Mouse (Mus musculus) heart, postnatal 0 days (tissue): ENCODE results near the gene Dact3. TPM values are rescaled to one million over a fixed set of nuclear protein-coding genes. Genes with fewer than 3 reads are reported as not detected.

ENCODE experiments used
- ATAC-seq: fragments of 200-750 bp; cut with Nextera tagmentation; 2 replicates; pipeline ENCODE4 v1.8.0; 2017; ENCODE audit warnings: low read depth, moderate number of reproducible peaks, moderate library complexity; ENCODE audit not compliant: insufficient read depth
- DNase-seq: peaks from one replicate; pipeline ENCODE4 v3.0.0-alpha.2; 2016; ENCODE audit warnings: low spot score
- H3K27ac ChIP-seq: fragments of 300-500 bp; sonication (generic); 2 replicates; pipeline ENCODE4 v1.5.1; 2014; ENCODE audit warnings: low read depth, mild to moderate bottlenecking
- H3K27me3 ChIP-seq: fragments of 300-500 bp; sonication (generic); 2 replicates; pipeline ENCODE4 v1.6.1; 2014; ENCODE audit warnings: low read length, mixed read lengths; ENCODE audit not compliant: control insufficient read depth, insufficient read depth
- H3K36me3 ChIP-seq: fragments of 300-500 bp; sonication (generic); replicated peaks from 2 replicates; pipeline ENCODE4 v1.6.1; 2014; ENCODE audit warnings: low read length, mixed read lengths; ENCODE audit not compliant: control insufficient read depth, insufficient read depth
- H3K4me1 ChIP-seq: fragments of 300-500 bp; sonication (generic); 2 replicates; pipeline ENCODE4 v1.6.1; 2014; ENCODE audit warnings: antibody characterized with exemption; ENCODE audit not compliant: control insufficient read depth, insufficient read depth
- H3K4me2 ChIP-seq: fragments of 300-500 bp; sonication (generic); 2 replicates; pipeline ENCODE4 v1.6.1; 2014; ENCODE audit warnings: low read depth, mild to moderate bottlenecking, low read length, moderate library complexity
- H3K4me3 ChIP-seq: fragments of 300-500 bp; sonication (generic); 2 replicates; pipeline ENCODE4 v1.5.1; 2014; ENCODE audit warnings: low read depth, low read length
- H3K9ac ChIP-seq: fragments of 300-500 bp; sonication (generic); replicated peaks from 2 replicates; pipeline ENCODE4 v1.6.1; 2014; ENCODE audit warnings: low read depth, low read length, mixed read lengths
- H3K9me3 ChIP-seq: fragments of 300-500 bp; sonication (generic); replicated peaks from 2 replicates; pipeline ENCODE4 v1.6.1; 2016; ENCODE audit warnings: low read length; ENCODE audit not compliant: control insufficient read depth
- CTCF ChIP-seq: IDR thresholded peaks from 2 replicates; pipeline ENCODE4 v1.5.1; 2016; ENCODE audit warnings: antibody characterized with exemption, control low read depth, low read depth
- EP300 ChIP-seq: IDR thresholded peaks from 2 replicates; pipeline ENCODE4 v1.6.1; 2016; ENCODE audit warnings: antibody characterized with exemption, low read depth
- WGBS: fragments of 180-500 bp; shearing (Covaris S2); extraction: QIAGEN DNeasy Blood & Tissue Kit; methylation state at CpG from one replicate; pipeline ENCODE4 v1.1.7; 2014; 5-methylcytosine and 5-hydroxymethylcytosine counted together
- polyA plus RNA-seq: library from polyadenylated mRNA; unstranded; fragments of >200 nt; fragmentation: Nextera tagmentation; extraction: Ambion mirVana; gene quantifications from 2 replicates; pipeline ENCODE4 v1.2.1, GENCODE M21; 2015
- total RNA-seq: library from RNA; depleted of rRNA; stranded (reverse); fragments of >200 nt; gene quantifications from 2 replicates; pipeline ENCODE4 v1.2.3, GENCODE M21; 2014; ENCODE audit warnings: low replicate concordance

The Dact3 gene
- total and polyA plus RNA-seq, 2 experiments from 2014 or later, result 3.8 to 69.6 TPM

GRCm38 (mm10) chr7:16838804-16839426 lies 36.2 kb upstream of the Dact3 start:
- no peak for TF ChIP-seq EP300
- no peak for TF ChIP-seq CTCF
- 74% methylated on average over 6 of the region's 6 CpGs for WGBS
- Histone ChIP-seq H3K4me3 (no peak overlapping the region), H3K36me3 (peaks cover 61% of the 10 kb centered on the region), H3K9ac (no peak overlapping the region), H3K9me3 (no peaks in the 10 kb centered on the region), H3K4me2 (no peak overlapping the region), H3K27me3 (no peaks in the 10 kb centered on the region), H3K4me1 (peaks cover 5% of the 10 kb centered on the region; the same call in 1 of the 2 replicates), H3K27ac (no peak overlapping the region)
- DNase-seq (no peak), ATAC-seq (no peak)

- Histone ChIP-seq H3K9me3 (no peaks in the 10 kb centered on the region), H3K27me3 (no peaks in the 10 kb centered on the region), H3K36me3 (peaks cover 54% of the 10 kb centered on the region), H3K4me1 (peaks cover 10% of the 10 kb centered on the region; the same call in 1 of the 2 replicates), H3K9ac (no peak overlapping the region), H3K4me3 (no peak overlapping the region), H3K27ac (no peak overlapping the region), H3K4me2 (no peak overlapping the region)
- ATAC-seq, result no peak
- no peak for DNase-seq
- TF ChIP-seq EP300 (no peak), CTCF (no peak)
- WGBS, result 95% methylated on average over 12 of the region's 12 CpGs
These were observed 35.5 kb upstream of the Dact3 start for GRCm38 (mm10) chr7:16839427-16840108.

GRCm38 (mm10) chr7:16840109-16840491 lies 35.0 kb upstream of the Dact3 start:
- no peak for ATAC-seq

GRCm38 (mm10) chr7:16841078-16841477 lies 34.0 kb upstream of the Dact3 start:
- Histone ChIP-seq H3K9me3 (no peaks in the 10 kb centered on the region), H3K4me1 (peaks cover 10% of the 10 kb centered on the region; the same call in 1 of the 2 replicates), H3K4me2 (peak overlapping the region; percentile 1; the same call in 1 of the 2 replicates), H3K36me3 (peaks cover 46% of the 10 kb centered on the region), H3K9ac (no peak overlapping the region), H3K27me3 (no peaks in the 10 kb centered on the region), H3K4me3 (no peak overlapping the region), H3K27ac (peak overlapping the region; percentile 90; the same call in 1 of the 2 replicates)
- DNase-seq (no peak), ATAC-seq (no peak)
- 55% methylated on average over 4 of the region's 4 CpGs for WGBS
- no peak for TF ChIP-seq EP300
- TF ChIP-seq CTCF, result no peak

More at GRCm38 (mm10) chr7:16840109-16840491, 35.0 kb upstream of the Dact3 start:
- Histone ChIP-seq H3K4me2 (no peak overlapping the region), H3K36me3 (peaks cover 49% of the 10 kb centered on the region), H3K9ac (no peak overlapping the region), H3K4me1 (peaks cover 10% of the 10 kb centered on the region; the same call in 1 of the 2 replicates), H3K27me3 (no peaks in the 10 kb centered on the region), H3K9me3 (no peaks in the 10 kb centered on the region), H3K4me3 (no peak overlapping the region), H3K27ac (no peak overlapping the region)
- WGBS, result 78% methylated on average over 2 of the region's 2 CpGs
- no peak for TF ChIP-seq CTCF
- no peak for TF ChIP-seq EP300
- no peak for DNase-seq

- 32% methylated on average over 11 of the region's 11 CpGs for WGBS
- DNase-seq (no peak), ATAC-seq (no peak)
- Histone ChIP-seq H3K27me3 (no peaks in the 10 kb centered on the region), H3K9me3 (no peaks in the 10 kb centered on the region), H3K4me1 (peaks cover 10% of the 10 kb centered on the region; the same call in 1 of the 2 replicates), H3K36me3 (peaks cover 46% of the 10 kb centered on the region), H3K27ac (peak overlapping the region; percentile 90), H3K4me3 (peak overlapping the region; percentile 84), H3K9ac (peak overlapping the region; percentile 83), H3K4me2 (peak overlapping the region; percentile 96)
- no peak for TF ChIP-seq CTCF
- TF ChIP-seq EP300, result no peak
These were observed 33.3 kb upstream of the Dact3 start for GRCm38 (mm10) chr7:16841561-16842560.
